Mouse (Mus musculus) midbrain, postnatal 0 days (tissue): ENCODE results near the gene Chst8. TPM values are rescaled to one million over a fixed set of nuclear protein-coding genes. Genes with fewer than 3 reads are reported as not detected.

Experiments
- ATAC-seq: fragments of 200-750 bp; cut with Nextera tagmentation; 2 replicates; pipeline ENCODE4 v1.8.0; 2017; ENCODE audit warnings: moderate number of reproducible peaks, mild to moderate bottlenecking, moderate TSS enrichment, moderate library complexity; ENCODE audit not compliant: low FRiP score
- DNase-seq: peaks from one replicate; pipeline ENCODE4 v3.0.0-alpha.2; 2015; ENCODE audit warnings: low spot score
- H3K27ac ChIP-seq: fragments of 300-500 bp; sonication (generic); 2 replicates; pipeline ENCODE4 v1.5.1; 2014; ENCODE audit warnings: low read depth, mild to moderate bottlenecking, low read length, mixed read lengths
- H3K27me3 ChIP-seq: fragments of 300-500 bp; sonication (generic); 2 replicates; pipeline ENCODE4 v1.6.1; 2014; ENCODE audit warnings: low read length, control low read depth, mixed read lengths; ENCODE audit not compliant: insufficient read depth
- H3K36me3 ChIP-seq: fragments of 300-500 bp; sonication (generic); 2 replicates; pipeline ENCODE4 v1.6.1; 2014; ENCODE audit warnings: low read length, control low read depth, mixed read lengths; ENCODE audit not compliant: insufficient read depth
- H3K4me1 ChIP-seq: fragments of 300-500 bp; sonication (generic); 2 replicates; pipeline ENCODE4 v1.6.1; 2014; ENCODE audit warnings: mild to moderate bottlenecking, control low read depth, antibody characterized with exemption, low read length, mixed read lengths; ENCODE audit not compliant: insufficient read depth
- H3K4me2 ChIP-seq: fragments of 300-500 bp; sonication (generic); 2 replicates; pipeline ENCODE4 v1.6.1; 2014; ENCODE audit warnings: low read depth, mild to moderate bottlenecking, low read length, mixed read lengths; ENCODE audit not compliant: poor library complexity, severe bottlenecking
- H3K4me3 ChIP-seq: fragments of 300-500 bp; sonication (generic); 2 replicates; pipeline ENCODE4 v1.5.1; 2014; ENCODE audit warnings: low read depth, mild to moderate bottlenecking, low read length, moderate library complexity
- H3K9ac ChIP-seq: fragments of 300-500 bp; sonication (generic); replicated peaks from 2 replicates; pipeline ENCODE4 v1.6.1; 2014; ENCODE audit warnings: mild to moderate bottlenecking, low read length, moderate library complexity, mixed read lengths; ENCODE audit not compliant: poor library complexity, severe bottlenecking
- H3K9me3 ChIP-seq: fragments of 300-500 bp; sonication (generic); 2 replicates; pipeline ENCODE4 v1.6.1; 2016; ENCODE audit warnings: low read length, control low read depth
- CTCF ChIP-seq: IDR thresholded peaks from 2 replicates; pipeline ENCODE4 v1.5.1; 2016; ENCODE audit warnings: antibody characterized with exemption, mild to moderate bottlenecking
- WGBS: fragments of 180-500 bp; shearing (Covaris S2); extraction: QIAGEN DNeasy Blood & Tissue Kit; methylation state at CpG from one replicate; pipeline ENCODE4 v1.1.7; 2014; 5-methylcytosine and 5-hydroxymethylcytosine counted together
- polyA plus RNA-seq: library from polyadenylated mRNA; unstranded; fragments of >200 nt; fragmentation: Nextera tagmentation; extraction: Ambion mirVana; gene quantifications from 2 replicates; pipeline ENCODE4 v1.2.1, GENCODE M21; 2015
- total RNA-seq: library from RNA; depleted of rRNA; stranded (reverse); fragments of >200 nt; gene quantifications from 2 replicates; pipeline ENCODE4 v1.2.3, GENCODE M21; 2014

The Chst8 gene
- total and polyA plus RNA-seq, 2 experiments from 2014 or later = 16.2 to 20.1 TPM

DNA sequence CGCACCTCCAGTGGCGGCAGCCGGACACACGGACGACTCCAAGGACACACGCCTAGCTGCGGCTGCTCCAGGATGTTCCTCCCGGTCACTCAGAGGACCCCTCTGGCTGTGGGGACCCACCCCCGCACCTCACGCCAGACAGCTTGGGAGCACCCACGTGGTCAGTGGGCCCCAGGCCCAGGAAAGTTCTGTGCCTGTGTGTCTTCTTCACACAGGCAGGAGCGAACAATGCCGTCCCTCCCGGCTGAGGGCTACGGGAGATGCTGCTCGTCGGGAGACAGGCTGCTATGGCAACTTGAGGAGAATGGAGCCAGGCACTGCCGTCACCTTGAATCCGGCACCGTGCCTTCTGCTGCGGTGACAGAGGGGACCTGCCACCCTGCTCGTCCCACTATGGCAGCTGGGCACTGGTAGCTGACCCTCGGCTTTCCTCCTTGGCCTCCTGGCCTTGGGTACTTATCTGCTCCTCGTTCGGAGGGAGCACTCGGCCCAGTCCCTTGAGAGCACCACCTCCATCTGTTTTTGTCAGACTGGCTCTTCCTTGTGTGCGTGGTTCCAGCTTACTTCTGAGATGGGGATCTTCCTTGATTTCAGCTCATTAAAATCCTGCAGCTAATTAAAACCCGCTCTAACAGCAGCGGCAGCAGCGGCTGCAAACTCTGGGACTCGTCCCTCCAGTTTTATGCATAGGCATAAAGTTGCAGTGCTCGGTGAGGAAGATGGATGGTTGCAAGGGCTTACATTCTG, 59.2 kb downstream of the Chst8 start:
- H3K27ac ChIP-seq = no peak overlapping the region
- H3K27me3 ChIP-seq = no peaks in the 10 kb centered on the region
- H3K4me1 ChIP-seq = no peaks in the 10 kb centered on the region; the same call in 1 of the 2 replicates
- no peaks in the 10 kb centered on the region for H3K9me3 ChIP-seq
- ATAC-seq = peak; percentile 58; the same call in 1 of the 2 replicates
- H3K4me2 ChIP-seq = peak overlapping the region; percentile 26; the same call in 1 of the 2 replicates
- H3K4me3 ChIP-seq = no peak overlapping the region
- peak; percentile 59 for DNase-seq
- no peak overlapping the region for H3K9ac ChIP-seq
- WGBS = 43% methylated on average over 32 of the region's 32 CpGs
- no peak for TF ChIP-seq CTCF
- H3K36me3 ChIP-seq = no peaks in the 10 kb centered on the region

DNA sequence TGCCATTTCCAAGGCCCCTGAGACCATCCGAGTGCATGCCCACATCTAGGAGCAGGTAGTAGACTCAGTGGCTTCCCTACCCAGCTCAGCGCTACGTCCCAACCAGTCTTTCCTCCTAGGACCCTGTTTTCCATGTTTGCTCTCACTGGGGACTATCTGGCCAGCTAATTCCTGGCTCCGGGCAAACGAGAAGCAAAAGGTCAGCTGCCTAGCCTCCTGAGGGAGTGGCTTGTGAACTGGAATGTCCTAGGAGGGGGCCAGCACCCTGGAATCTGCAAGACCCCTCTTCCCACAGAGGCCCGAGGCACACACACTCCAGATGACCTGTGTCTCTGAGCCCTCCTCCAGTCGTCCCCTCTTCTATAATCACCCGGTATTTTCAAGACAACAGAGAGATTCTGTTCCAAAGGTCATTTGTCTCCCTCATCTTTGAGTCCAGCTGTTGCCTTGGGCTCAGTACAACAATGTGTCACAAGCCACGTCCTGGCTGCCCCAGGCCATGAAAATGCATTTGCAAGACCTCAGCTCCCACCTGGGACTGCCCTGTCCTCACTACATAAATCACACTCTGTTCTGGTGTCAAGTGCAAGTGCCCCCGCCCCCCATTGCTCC, 60.3 kb downstream of the Chst8 start:
- H3K4me2 ChIP-seq = no peak overlapping the region
- H3K27ac ChIP-seq = no peak overlapping the region
- TF ChIP-seq CTCF = no peak
- H3K27me3 ChIP-seq = no peaks in the 10 kb centered on the region
- H3K9me3 ChIP-seq = no peaks in the 10 kb centered on the region
- no peaks in the 10 kb centered on the region for H3K36me3 ChIP-seq
- WGBS = 55% methylated on average over 10 of the region's 10 CpGs
- ATAC-seq = no peak
- no peak overlapping the region for H3K9ac ChIP-seq
- H3K4me1 ChIP-seq = no peaks in the 10 kb centered on the region
- H3K4me3 ChIP-seq = no peak overlapping the region
- no peak for DNase-seq

DNA sequence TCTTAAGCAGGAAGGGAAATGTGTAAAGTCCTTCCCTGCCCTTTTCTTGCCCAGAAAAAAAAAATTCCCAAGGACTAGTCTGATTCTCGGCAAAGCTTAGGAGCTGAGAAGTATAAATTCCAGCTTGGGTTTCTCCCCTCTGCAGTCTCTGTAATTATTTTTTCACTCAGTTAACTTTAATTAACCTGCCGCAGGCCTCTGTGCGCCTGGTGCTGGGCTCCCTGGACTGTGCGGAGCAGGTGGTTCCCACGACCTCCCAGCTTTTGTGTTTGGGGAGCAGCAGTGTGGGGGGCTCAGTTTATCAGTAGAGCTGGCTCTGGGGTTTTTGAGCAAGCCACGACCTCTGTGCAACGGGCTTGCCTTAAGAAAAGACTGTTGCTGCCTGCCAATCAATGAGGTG, 62.2 kb downstream of the Chst8 start:
- Histone ChIP-seq H3K27me3 (no peaks in the 10 kb centered on the region), H3K9me3 (no peaks in the 10 kb centered on the region), H3K9ac (no peak overlapping the region), H3K4me1 (peaks cover 4% of the 10 kb centered on the region), H3K36me3 (no peaks in the 10 kb centered on the region), H3K4me2 (no peak overlapping the region), H3K27ac (no peak overlapping the region), H3K4me3 (no peak overlapping the region)
- 56% methylated on average over 7 of the region's 7 CpGs for WGBS
- DNase-seq (no peak), ATAC-seq (no peak)
- no peak for TF ChIP-seq CTCF

DNA sequence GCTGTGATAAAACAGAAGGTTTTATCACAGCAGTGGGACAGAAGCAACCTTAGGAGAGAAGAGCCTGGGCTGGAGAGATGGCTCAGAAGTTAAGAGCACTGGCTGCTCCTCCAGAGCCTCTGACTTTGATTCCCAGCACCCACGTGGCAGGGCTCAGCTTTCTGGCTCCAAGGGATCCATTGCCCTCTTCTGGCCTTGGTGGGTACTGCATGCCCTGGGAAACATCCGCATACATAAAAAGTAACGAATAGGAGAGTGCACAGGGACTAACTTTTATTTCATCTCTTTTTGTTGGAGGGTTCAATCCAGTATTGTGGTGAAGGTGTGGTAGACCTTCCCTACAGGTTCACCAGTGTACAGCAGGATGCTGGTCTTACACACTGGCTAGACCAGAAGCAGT, 62.8 kb downstream of the Chst8 start:
- no peak for DNase-seq
- no peak overlapping the region for H3K4me3 ChIP-seq
- 50% methylated on average over 3 of the region's 3 CpGs for WGBS
- H3K27me3 ChIP-seq = no peaks in the 10 kb centered on the region
- no peak overlapping the region for H3K9ac ChIP-seq
- peaks cover 4% of the 10 kb centered on the region for H3K4me1 ChIP-seq
- no peaks in the 10 kb centered on the region for H3K9me3 ChIP-seq
- no peak overlapping the region for H3K27ac ChIP-seq
- H3K36me3 ChIP-seq = no peaks in the 10 kb centered on the region
- no peak for ATAC-seq
- TF ChIP-seq CTCF = peak; percentile 61
- H3K4me2 ChIP-seq = no peak overlapping the region

DNA sequence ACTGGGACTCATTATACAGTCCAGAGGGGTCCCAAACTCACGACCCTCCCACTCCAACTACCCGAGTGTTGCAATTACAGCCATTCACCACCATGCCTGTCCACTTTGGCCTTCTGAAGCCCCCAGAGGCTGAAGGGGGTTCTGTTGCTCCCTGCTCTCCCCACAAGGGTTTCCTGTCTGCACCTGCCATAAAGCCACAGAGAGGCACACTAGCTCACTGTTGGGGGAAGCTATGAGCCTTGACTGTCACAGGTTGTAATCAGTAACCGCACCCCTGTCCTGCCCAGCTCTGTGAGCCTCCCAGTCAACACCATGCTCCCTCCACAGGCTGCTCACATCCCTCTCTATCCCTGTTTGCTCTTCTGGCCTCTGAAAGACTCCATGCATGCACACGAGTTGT, 64.0 kb downstream of the Chst8 start:
- 78% methylated on average over 4 of the region's 4 CpGs for WGBS
- H3K4me1 ChIP-seq = peaks cover 4% of the 10 kb centered on the region
- no peak overlapping the region for H3K27ac ChIP-seq
- no peaks in the 10 kb centered on the region for H3K36me3 ChIP-seq
- ATAC-seq = no peak
- no peak overlapping the region for H3K4me3 ChIP-seq
- H3K9ac ChIP-seq = no peak overlapping the region
- no peak for DNase-seq
- no peaks in the 10 kb centered on the region for H3K27me3 ChIP-seq
- no peak overlapping the region for H3K4me2 ChIP-seq
- TF ChIP-seq CTCF = no peak
- H3K9me3 ChIP-seq = no peaks in the 10 kb centered on the region

DNA sequence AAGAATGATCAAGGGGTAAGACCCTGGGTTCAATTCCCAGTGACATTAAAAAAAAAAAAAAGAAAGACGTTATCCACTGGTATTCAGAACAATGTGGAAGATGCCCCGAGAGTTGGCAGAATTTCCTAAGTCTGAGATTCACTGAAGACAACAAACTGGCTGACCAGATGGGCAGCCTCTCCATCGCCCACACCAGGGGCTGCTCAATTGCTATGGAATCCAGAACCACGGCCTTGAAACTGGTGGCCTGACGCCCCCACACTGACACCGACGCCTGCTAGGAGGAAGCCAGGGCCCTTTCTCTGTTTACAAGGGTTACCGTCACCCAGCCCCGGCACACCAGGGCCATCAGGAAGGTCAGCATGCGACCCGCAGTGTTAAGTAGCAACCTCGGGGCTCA, 64.8 kb downstream of the Chst8 start:
- no peak for TF ChIP-seq CTCF
- Histone ChIP-seq H3K9ac (no peak overlapping the region), H3K4me2 (no peak overlapping the region), H3K9me3 (no peaks in the 10 kb centered on the region), H3K27ac (no peak overlapping the region), H3K36me3 (no peaks in the 10 kb centered on the region), H3K27me3 (no peaks in the 10 kb centered on the region), H3K4me1 (peaks cover 4% of the 10 kb centered on the region), H3K4me3 (no peak overlapping the region)
- no peak for ATAC-seq
- 87% methylated on average over 12 of the region's 12 CpGs for WGBS
- no peak for DNase-seq
